Mouse (Mus musculus) forelimb bud, embryonic 11.5 days (tissue): ENCODE data around the gene Rarres2.

Experiments used
- DNase-seq: peaks from one replicate; pipeline ENCODE4 v3.0.0-alpha.2; 2012; ENCODE audit warnings: low read depth, low spot score

The Rarres2 gene

DNA sequence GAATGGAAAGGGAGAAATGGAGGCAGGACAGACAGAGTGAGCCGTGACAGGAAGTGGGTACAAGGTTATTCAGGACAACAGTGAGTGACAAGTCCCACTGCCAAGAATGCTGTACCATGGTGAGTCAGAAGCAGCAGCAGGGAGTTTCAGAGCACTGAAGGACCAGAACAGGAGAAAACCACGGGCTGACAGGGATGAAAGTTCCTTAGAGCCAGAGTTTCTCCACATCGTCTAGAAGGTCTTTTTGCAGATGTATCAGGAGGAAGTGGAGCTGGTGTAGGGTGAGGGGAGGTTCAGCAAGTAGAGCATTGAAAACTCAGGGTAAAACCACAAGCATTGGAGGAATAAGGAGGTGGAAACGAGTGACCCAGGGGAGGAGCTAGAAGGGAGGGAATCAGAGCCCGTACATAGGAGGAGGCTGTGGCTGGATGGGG, 6.6 kb upstream of the Rarres2 start:
- no peak for DNase-seq

DNA sequence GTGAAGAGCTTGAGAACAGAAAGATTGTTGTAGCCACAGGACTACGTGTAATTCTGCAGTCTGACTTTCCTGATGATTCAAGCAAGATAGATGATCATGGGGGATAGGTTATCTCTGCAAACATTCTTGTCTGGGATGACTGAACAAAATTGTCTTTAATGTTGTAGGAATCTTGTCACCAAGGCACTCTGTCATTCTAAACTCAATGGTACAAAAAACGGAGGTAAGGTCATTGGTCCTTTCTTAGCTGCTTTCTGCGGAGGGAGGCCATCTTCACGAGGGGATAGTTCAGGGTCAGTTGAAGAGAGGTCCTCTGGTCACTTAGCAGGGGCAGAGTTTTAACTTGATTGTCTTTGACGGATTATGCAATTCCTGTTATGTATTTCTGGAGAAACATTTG, 6.1 kb upstream of the Rarres2 start:
- no peak for DNase-seq

DNA sequence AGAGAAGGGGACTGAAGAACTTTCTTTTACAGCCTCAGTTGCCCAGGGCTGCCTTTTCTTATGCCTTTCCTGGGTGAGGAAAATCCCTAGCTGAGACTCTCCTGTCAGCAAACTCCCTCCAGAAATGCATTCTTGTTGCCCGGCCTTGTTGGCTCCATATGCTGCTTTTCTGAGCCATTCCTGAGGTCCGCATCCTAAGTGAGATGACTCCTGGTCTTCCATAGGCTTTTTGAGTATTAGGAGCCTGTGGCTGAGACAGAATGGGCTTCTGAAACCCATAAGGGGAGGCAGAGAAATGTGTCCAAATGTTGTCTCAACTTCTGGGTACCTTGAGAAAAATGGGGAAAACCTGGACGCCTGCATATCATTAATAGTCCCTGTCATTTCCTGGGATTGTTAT, 1.4 kb upstream of the Rarres2 start:
- no peak for DNase-seq

DNA sequence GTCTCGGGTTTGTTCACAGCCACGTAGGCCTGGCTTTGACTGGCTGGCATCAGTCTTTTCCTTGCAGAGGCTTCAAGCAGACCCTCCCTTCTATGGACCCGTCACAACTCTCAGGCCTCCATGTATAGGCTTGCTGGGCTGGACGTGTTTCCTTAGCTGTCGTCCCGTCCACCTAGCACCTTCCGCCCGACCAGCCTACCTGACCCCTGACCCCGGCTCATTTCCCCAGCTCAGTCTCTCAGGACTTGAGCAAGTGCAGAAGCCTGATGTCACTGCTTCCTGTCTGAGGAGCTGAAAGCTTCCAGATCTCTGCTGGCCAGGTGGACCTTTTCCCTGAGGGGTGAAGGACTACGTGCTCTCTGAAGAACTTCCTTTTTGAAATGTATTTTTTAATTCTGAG, 691 bp upstream of the Rarres2 start:
- DNase-seq = peak; percentile 42

DNA sequence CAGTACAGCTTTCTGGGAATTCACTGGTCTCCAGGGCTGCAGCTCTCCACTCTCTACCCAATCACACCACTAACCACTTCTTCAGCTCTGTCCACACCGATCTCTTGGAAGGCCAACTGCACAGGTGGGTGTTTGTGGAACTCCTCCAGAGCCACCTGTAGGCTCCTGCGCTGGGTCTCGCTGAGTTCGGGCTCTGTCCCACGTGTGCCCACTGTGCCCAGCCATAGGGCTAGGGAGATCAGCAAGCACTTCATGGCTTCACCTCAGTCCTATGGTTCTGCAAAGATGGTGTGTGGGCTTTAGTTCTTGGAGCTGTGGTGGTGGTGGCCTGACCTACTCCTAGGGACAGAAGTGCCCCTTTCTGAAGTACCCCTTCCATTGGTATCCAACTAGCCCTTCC, 575 bp downstream of the Rarres2 start:
- DNase-seq = no peak

DNA sequence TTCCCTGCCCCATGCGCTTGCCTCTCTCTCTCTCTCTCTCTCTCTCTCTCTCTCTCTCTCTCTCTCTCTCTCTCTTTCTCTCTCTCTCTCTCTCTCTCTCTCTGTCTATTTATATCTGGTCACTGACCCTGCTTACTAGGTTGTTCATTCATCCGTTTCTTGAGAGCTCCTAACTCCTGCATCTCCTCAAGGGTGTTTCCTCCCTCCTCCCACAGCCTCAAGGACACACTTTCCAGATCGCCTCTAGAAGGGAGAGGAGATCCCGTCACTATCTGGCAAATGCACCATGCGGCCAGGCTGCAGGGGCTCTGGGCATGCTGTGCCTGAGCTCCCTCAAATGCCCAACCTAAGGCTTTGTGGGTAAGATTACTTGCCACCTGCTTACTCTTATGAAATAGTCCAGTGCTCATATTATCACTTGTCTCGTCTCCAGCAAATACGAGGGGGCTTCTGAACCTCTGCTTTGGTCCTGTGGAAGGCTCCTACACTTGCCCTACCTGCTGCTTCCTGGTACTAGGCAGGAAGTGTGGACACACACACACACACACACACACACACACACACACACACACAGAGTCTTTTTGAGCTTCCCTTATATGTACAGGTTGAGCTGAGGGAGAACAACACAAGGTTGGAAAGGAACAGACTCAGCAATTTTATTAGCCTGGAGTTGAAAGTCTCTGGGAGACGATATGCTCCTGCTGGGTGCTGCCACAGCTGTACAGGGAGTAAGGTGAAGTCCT, 3.4 kb downstream of the Rarres2 start:
- no peak for DNase-seq

DNA sequence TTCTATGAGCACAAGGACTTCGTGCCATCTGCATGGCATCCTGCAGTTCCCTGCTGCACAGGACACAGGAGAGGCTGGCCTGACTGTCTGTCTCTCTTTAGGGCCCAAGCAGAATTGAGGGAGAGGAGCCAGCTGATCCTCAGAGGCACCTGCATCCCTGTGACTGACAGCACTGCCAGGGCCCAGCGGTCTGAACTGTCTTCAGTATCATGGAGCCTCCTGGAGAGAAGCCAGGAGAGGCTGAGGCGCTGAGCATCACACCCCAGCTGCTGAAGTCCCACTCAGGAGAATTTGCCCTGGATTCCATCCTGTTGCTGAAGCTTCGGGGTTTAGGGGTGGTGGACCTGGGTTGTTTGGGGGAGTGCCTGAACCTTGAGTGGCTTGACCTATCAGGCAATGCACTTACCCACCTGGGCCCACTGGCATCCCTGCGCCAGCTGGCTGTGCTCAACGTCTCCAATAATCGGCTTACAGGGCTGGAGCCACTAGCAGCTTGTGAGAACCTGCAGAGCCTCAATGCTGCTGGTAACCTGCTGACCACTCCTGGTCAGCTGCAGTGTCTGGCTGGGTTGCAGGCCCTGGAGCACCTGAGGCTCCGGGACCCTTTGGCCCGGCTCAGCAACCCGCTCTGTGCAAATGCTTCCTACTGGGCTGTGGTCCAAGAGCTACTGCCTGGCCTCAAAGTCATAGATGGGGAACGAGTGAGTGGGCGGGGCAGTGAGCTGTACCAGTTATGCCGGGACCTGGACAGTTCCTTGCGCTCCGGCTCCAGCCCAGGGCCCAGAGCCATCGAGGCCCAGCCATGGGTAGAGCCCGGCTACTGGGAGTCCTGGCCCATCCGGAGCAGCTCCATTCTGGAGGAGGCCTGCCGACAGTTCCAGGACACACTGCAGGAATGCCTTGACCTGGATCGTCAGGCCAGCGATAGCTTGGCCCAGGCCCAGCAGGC, 4.3 kb downstream of the Rarres2 start:
- DNase-seq = no peak

DNA sequence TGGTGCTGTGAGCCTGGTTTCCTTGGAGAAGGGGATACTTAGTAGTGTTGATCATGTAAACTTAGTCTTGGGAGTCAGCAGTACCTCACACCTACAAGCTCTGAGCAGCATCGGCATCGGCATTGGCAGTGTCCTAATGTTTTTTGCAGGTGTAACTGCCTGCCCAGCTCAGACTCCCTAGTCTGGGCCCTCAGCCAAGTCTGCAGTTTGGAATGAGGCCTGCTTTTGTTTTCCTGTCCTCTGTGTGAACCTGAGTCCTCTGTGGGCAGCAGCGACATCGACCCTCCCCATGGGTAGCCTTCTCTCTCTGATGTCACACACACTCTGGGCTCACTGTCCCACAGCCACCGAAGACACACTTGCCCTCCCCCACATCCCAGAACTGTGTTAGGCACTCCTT, 6.3 kb downstream of the Rarres2 start:
- no peak for DNase-seq

DNA sequence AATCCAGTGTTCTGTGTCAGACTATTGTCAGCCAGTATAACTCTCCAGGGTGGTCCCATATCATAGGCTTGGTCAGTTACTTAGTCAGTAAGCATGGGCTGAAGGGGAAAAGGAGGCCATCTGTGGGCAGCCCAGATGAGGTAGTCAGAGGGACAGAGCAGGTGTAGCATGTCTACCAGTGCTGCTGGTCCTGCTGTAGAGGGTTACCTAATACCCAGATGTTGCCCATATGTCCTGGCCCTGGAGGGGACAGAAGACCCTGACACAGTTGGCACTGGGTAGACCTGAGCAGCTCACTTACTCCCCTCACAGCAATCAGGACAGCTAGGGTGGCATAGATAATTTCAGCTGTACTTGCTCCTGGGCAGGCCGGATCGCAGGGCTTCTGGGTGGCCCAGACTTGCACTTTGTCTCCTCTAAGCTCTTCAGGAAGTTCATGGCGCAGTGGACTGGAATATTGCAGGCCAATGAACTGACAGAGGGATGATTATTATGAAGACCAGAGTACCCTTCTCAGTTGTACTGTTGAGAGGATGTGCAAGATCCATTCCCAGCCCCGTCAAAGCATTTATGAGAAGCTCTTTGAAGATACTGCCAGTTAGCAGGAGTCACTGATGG, 6.8 kb downstream of the Rarres2 start:
- DNase-seq = no peak

DNA sequence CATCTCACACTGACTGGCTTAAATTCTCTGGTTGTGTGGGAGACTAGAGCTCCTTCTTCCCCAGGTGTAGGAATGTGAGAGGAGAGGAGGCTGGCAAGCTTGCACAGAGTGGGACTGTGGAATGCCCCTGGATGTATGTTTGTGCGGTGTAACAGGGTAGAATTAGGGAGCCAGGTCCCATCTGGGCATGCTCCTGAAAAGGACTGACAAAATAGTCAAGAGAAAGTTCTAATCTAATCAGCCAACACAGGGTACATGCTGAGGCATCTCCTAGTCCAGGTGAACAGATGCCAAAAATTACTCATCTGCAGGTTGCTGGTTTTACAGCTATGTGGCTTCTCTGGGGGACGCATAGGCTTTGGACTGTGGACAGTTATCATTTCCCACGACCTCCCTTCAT, 16.6 kb downstream of the Rarres2 start:
- no peak for DNase-seq

DNA sequence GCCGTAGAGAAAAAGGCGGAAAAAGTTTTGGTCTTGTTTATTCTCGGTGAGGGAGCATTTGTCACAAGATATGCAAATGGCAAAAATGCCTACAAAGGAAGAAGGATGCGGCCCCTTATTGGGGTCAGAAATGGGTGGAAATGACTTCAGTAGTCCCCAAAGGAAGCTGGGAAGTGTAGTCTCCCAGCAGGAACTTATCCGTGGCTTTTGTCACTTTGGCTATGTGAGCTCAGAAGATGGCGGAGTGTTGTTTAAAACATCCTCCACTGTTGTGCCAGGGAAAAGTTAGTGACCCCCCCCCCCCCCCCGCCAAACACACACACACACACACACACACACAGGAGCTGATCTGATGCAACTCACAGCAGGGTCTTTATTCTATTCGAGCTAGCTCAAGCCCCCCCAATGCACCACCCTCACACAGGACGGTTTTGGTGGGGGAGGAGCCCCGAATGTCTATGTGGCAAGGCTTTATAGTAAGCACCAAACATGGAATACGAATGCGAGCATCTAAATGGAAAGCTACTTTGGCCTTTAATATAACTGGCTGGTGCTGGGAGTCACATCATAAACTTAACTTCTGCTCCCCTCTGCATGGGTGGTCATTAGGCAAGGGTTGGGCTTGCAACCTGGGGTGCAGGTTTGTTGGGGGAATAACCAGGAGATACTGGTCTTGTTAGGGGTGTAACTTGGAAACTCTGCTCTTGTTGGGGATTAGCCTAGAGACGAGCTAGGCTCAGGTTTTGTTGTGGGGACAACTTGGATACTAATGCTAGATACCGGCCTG, 17.3 kb downstream of the Rarres2 start:
- DNase-seq = peak; percentile 63

DNA sequence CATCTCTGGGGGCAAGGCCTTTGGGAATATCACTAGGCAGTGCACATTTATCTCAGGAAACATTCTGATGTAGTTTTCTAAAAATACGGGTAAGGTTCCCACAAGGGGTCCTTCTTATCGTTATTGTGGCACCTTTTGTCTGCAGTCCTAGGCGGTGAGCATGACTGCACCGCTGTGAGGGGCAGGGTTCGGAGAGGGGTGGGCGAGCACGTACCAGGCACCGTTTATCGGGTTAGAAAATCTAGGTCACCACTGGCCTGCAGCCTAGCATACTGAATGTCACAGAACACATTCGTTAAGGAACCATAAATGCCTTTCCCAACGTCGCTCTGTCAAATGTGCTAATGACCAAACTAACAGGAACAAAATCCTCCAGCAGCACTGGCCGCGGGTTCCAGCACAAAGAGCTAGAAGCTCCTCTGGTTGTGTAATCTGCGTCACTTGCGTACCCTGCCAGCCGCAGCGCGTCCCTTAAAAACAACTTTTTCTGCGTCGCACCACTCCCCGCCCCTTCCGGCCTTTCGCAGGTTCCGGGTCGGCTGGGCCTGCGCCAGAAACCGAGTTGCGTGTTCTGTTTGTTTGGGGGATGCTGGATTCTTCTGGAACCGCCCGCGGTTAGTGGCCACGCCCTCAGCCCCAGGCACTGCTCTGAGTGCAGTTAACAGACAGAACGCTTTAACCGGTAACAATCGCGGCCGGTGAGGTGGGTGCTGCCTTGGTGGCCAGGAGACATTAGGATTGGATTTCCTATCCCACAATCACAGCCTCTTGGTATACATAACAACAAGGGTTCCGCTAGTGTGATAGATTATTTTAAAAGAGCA, 18.1 kb downstream of the Rarres2 start, which contains the start of gene Lrrc61:
Lrrc61 (plus strand) TSS at position 517 of the 824 bp plus-strand sequence.
- DNase-seq = peak; percentile 92

DNA sequence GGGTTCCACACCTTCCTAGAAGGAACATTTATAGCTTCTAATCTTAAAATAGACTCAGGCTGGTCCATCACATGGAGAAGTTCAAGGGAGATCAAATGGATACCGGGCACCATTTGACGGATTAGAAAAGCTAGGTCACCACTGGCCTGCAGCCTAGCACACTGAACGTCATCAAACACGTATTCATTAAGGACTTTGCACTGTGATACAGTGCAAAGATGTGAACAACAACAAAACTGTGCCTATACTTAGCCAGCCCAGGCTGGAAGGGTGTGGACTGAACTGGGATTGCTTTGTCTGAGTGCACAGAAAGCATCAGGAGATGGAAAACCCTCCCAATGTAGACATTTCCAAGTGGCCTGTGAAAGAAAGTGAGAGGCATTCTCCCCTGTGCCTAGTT, 18.8 kb downstream of the Rarres2 start:
- no peak for DNase-seq

DNA sequence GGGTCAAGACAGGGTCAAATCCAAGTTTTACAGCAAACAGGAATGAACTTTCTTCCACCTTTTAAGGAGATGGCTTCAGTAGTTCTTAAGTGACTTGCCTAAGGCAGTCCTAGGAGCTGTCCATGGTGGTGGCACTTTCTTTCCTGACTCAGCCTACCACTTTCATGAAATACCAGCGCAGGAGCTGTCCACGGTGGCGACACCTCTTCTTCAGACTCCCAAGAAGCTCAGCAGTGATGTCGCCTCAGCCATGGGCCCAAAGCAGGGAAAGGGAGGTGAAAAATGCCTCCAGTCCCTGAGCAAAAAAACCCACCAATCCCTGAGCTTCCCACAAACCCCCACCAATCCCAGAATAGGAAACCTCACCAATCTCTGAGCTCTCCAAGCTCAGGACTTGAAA, 19.7 kb downstream of the Rarres2 start:
- no peak for DNase-seq

DNA sequence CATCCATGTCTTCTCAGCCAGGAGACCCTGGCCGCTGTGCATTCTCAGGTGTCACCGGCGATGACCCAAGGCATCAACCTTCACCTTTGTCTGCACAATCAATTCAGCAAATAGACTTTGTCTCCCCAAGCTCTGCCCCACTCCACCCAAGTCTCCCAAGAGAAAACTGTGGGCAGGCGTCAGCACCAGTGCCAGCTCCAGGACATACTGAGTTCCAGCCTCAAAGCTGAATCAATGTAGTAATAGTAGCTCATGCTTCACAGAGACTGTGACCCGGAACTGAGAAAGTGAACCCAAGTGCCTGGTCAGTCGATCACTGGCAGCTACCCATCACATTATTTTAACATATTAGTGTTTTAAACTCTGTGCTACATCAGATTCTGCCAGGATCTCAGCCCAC, 24.3 kb downstream of the Rarres2 start:
- DNase-seq = no peak

DNA sequence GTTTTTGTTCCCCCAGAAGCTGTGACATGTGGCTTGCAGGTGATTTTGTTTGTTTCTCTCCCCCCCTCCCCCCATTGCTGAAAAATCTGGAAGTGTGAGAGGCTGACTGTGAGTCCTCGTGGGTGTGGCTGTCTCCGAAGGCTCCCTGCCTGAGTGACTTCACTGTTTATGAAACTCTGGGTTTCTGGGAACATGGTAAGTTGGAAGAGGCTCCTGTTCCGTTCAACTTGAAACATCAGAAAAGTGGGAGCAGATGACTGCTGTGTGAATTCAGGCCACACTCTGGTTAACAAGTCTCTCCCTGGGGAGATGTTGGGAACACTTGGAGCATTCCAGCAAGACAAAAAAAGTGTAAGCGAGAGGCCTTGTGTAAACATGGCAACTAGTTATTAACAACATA, 25.7 kb downstream of the Rarres2 start:
- DNase-seq = no peak

DNA sequence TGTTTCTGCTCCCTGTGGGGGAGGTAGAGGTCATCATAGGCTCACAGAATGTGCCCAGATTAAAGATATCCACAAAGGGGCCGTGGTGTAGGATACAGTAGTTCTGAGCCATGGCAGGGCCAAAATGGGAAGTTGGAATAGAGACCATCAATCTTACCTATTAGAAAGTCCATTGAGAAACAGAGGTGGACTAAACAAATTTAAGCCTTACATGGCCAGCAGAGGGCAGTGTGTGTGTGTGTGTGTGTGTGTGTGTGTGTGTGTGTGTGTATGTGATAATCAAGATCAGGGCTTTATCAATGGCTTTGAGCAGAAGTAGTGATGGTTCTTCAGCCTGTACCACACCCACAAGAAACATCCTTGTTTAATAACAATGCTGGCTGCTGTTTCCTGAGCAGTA, 26.3 kb downstream of the Rarres2 start:
- DNase-seq = no peak

DNA sequence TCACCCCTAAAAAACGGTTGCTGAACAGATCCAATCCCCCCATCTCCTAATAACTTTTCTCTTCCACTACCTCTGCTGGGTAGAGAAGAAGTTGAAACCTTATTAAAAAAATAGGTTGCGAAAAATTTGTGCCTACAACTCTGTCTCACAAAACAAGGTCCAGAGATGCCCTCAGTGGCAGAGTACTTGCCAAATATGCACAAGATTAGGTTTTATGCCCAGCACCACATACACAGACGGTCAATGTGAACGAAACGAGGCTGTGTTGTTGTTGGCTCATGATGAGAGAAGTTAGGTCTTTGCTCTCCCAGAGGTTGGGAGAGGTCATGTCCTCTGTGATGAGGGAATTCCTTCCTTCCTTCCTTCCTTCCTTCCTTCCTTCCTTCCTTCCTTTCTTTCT, 27.3 kb downstream of the Rarres2 start:
- no peak for DNase-seq

DNA sequence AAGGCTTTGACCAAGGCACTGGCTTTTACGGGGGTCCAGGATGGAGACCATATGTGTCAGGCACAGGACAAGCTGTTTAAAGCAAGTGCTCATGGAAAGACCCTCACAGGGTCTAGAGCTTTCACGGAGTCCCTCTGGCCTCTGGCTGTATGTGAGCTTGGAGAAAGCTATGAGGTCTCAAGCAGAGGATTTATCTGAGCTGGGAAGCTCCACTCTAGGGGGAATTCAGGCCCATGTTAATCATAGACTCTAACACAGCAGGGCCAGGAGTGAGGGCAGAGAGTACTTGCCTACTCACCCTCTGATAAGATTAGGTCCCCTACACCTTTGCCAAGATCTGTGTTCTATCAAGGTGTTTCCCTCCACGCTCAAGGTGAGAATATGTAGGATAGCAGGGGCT, 30.0 kb downstream of the Rarres2 start:
- no peak for DNase-seq

DNA sequence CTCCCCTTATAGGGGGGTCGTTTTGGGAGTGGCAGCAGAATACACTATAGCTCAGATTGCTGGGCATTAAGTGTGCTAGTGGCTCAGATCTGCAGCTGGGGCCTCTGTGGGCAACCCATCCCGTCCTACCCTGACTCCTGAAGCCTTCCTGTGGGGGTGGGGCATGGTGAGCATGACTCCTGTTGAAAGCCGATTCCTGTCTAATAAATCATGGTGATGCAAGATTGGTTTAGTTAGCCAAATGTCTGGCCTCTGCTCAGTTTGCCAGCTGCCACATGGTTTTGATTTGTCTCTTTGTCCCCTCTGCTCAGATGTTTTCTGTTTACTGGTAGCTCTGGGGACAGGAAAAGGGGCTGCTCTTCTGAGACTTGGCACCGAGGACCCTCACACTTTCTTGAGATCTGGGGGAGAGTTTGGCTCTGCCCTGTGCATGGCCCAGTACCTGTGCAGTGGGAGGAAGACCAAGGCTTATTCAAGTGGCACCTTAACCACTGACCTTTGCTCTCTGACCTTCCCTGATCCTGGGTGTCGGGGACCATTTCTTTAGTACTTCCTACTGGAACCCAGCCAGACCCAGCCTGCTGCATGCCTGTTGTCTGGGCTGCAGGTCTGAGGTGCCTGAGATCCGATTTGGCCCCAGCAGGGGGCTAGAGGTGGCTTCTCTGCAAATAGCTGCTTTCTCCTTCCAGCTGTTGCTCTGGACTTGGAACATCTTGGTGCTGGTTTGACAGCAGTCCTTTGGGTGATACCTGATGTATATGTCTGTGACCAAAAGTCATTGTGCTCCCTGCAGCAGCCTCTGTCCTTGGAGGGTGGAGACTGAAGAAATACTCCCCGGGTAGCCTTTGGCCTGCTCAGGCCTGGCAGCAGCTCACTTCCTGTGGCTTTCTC, 30.8 kb downstream of the Rarres2 start:
- peak; percentile 92 for DNase-seq
